Mouse (Mus musculus): ENCODE data around the gene 4930426L09Rik.

- TF ChIP-seq GATA1 (IDR thresholded peaks at IDR 0.05; ENCODE audit: borderline replicate concordance, low read length) (no peak), FLI1 (IDR thresholded peaks at IDR 0.05; ENCODE audit: low read length) (no peak)
Observed at GRCm38 (mm10) chr2:18957459-18957858, 40.7 kb upstream of the 4930426L09Rik start.
